Mouse (Mus musculus) cerebellum, postnatal 36 days (tissue): ENCODE measurements at regions not wholly inside any gene's neighbourhood (a gene's known extent, or its start where the extent isn't known, plus 50 kb on each side); places are given as distances from the start of the nearest gene placed in this dataset.
A peak's percentile ranks its signal among the peaks of the same experiment; 100 is the strongest.

Source experiments
- DNase-seq, 2 experiments: peaks; one replicate each; pipeline ENCODE4 v3.0.0; 2021 to 2022; ENCODE audit warnings: mixed read lengths in 2 of 2

GRCm38 (mm10) chr4:30776816-30777442 is 1187.0 kb upstream of the Map3k7 start:
- DNase-seq = no peak

DNA sequence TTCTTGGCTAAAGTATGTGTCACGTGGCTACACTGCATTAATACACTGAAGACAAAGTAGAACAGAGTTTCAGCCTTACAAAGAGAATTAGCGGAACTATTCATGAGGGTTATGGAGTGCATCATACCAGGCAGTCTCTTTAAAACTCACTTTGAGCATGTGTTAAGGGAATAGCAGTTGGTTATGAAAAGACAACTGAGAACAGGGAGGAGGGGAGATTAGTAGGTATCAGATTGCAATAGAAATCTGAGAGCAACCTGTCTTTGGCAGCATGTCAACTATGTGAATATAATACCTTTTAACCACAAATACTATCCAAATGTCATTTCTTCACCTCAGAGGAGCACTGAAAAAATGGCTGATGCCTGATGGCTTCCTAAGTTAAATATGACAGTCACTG is 1182.2 kb upstream of the Map3k7 start:
- no peak for DNase-seq

GRCm38 (mm10) chr4:30789976-30790657 is 1173.8 kb upstream of the Map3k7 start:
- no peak for DNase-seq

GRCm38 (mm10) chr4:30809798-30810197 is 1154.1 kb upstream of the Map3k7 start:
- no peak for DNase-seq

DNA sequence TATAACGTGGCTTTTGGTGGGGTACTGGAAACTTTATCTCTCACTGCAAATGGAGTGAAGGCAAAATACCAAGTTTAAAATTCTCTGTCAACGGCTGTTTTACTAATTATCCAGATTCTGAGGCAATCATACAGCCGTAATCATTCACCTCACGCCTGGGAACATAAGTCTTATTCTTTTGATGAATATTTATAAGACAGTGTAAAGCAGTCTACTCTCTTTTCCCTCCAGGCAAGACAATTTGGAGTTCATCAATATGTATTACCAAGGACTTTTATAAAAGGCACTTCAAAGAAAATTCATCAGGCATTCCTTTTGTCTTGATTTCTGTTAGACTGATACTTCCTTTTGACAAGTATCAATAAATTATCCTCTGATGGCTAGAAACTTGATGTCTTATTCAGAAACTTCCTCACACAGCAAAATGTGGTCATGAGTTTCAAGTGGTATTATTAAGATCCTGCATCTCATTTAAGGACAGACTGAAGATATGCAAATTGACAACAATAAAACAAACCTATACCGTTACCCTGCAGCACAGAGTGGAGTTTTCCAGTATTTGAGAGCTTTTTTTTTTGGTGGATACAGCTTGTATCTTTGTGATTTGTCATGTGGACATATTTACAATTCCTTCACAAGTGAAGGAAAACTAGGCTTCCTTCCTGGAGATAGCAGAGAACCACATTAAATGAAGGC is 1108.4 kb upstream of the Map3k7 start:
- no peak for DNase-seq

DNA sequence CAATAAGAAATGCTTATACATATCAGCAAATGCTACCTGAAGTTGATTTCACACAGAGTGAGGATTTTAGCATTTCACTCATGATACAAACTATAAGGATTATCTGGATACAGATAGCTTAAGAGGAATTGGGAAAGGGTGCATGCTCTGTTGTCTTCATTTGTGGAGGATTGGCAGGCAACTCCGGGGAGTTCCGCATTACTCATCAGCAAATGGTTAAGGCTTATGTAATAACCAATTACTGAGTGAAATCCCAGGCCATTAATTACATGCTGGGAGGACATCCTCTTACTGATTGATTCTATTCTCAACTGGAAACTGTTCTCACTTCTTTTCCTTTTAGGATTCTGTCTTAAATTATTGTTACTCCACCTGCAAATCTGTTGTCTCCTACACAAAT is 1058.9 kb upstream of the Map3k7 start:
- DNase-seq = no peak

- DNase-seq = no peak
Observed at GRCm38 (mm10) chr4:30922944-30923343, 1041.0 kb upstream of the Map3k7 start.

- no peak for DNase-seq
Observed at GRCm38 (mm10) chr4:30932358-30932757, 1031.5 kb upstream of the Map3k7 start.

- no peak for DNase-seq
Observed at GRCm38 (mm10) chr4:30933030-30933987, 1030.6 kb upstream of the Map3k7 start.

- DNase-seq = no peak
Observed at GRCm38 (mm10) chr4:30983611-30984010, 980.3 kb upstream of the Map3k7 start.

DNA sequence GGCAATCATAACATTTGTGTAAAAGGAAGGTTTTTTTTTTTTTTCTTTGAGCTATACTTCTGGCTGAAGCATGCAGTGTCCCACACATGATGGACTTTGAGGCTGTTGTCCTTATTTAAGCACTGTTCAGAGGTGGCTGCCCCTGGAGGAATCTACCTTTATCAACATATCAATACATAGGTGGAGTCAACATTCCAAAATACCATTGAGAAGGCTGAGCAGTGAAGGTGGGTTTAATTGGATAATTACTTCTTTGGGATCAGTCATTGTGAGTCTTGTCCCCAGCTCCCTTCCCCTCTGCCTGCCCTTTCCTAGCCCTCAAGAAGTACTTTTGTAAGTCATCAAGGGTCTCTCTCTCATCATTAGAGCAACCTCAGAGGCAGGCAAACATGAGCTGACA is 951.9 kb upstream of the Map3k7 start:
- DNase-seq = no peak

DNA sequence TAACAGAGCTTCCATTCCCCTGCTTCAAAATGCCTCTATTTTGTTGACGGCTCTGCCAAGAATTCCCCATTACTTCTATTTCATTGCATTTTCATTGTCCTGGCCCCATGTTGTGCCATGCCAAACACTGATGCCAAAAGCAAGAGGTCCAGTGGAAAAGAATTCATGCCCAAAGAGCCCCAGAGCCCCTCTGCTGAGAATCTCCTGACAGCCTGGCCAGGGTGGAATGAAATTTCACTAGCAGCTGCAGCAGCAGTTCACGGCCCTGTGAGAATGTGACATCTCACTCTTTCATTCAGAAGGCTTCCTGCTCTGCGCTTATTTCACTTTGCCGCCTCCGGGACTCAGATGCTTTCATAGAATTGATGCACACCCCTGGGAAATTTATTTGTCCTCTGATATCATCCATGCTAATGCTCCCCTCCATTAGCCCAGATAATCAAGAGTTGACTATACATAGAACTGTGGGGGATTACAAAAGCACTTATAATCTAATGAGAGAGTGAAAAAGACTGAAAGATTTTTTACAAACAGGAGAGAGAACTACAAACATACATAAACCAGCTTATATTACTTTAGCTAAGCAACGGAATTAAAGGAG is 911.7 kb upstream of the Map3k7 start:
- DNase-seq = no peak

- no peak for DNase-seq
Observed at GRCm38 (mm10) chr4:31076236-31076635, 887.7 kb upstream of the Map3k7 start.

DNA sequence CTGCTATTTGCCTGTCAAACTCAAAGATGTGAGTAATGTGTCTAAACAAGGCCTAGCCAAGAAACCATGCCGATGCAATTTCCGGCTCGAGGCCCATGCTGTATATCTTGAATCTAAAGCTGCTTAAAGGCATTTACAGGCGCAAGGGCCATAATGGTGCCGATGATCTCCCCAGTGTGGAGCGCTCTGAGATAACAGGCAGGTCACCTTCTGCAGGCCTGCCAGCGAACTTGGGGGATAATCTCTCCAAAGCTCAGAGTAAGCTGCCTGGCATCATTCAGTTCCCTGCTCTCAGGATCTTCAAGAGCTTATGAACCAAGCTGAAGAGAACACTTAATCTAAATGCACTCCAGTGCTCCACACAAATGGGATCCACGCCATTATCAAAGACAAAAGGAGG is 842.3 kb upstream of the Map3k7 start:
- no peak for DNase-seq

GRCm38 (mm10) chr4:31143166-31143565 is 820.7 kb upstream of the Map3k7 start:
- DNase-seq = no peak

DNA sequence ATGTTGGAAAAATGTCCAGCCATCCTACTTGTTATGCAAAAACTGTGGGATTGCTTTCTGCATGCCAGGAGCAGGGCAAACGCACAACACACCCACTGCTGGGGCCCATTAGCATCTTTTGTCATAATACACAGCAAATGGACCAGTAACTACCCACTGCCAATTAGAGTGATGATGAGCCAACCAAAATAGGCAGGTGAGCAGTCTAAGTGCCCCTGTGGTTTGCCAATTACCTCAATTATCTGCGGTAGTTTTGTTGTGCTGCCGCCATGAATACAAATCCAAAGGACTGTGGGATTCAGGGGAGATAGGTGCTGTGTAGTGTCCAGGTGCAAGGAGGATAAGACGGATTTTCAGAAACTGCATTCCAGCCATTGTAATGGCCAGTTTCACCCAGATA is 796.5 kb upstream of the Map3k7 start:
- no peak for DNase-seq

GRCm38 (mm10) chr4:31168357-31168756 is 795.5 kb upstream of the Map3k7 start:
- no peak for DNase-seq

GRCm38 (mm10) chr4:31171190-31171589 is 792.7 kb upstream of the Map3k7 start:
- no peak for DNase-seq

- DNase-seq = no peak
Observed at GRCm38 (mm10) chr4:31197852-31198251, 766.0 kb upstream of the Map3k7 start.

GRCm38 (mm10) chr4:31203286-31203685 is 760.6 kb upstream of the Map3k7 start:
- DNase-seq = no peak

DNA sequence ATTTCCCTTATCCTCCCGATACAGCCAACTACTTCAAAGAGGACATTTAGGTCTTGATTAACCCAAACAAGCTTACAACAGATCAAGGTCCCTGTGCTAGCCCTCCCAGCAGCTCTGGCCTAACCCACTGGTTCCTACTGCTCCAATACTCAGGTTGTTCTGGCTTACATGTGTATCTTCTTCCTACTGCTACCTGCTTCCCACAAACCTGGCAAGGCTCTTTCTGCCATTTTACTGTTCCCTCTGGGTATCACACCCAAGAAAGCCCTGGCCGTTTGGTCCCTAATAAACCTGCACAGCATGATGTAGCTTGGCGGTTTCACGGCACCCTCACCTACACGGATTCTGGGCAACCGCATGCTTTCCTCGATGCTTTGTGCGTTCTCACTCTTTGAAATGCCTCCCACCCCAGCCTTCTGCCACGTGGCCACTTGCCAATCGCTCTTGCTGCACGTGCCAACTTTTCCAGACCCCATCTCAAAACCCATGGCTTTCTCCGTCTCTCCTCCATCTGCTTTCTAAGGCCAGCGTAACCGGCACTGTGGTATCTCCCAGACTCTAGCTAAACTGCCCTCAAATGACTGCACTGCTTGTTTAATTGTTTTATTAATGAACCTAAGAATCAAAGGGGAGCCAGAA is 758.4 kb upstream of the Map3k7 start:
- peak; percentile 3 to 4 for DNase-seq

- DNase-seq = no peak
Observed at GRCm38 (mm10) chr4:31225741-31226140, 738.2 kb upstream of the Map3k7 start.
